Mouse (Mus musculus) lung, adult 10 weeks (tissue): ENCODE results near the gene Olfr889. TPM values are rescaled to one million over a fixed set of nuclear protein-coding genes. Genes with fewer than 3 reads are reported as not detected.

Experiments used
- polyA plus RNA-seq: library from polyadenylated mRNA; stranded (reverse); fragments of 350-450 nt; fragmentation: Illumina TruSeq; extraction: RNeasy Lipid Tissue Mini Kit (QIAGEN cat#74804); gene quantifications from one replicate; pipeline ENCODE4 v1.2.3, GENCODE M21; 2014; ENCODE audit warnings: low read depth, low replicate concordance; ENCODE audit not compliant: insufficient read depth

Olfr889 gene
- polyA plus RNA-seq, result 0.03 TPM

DNA sequence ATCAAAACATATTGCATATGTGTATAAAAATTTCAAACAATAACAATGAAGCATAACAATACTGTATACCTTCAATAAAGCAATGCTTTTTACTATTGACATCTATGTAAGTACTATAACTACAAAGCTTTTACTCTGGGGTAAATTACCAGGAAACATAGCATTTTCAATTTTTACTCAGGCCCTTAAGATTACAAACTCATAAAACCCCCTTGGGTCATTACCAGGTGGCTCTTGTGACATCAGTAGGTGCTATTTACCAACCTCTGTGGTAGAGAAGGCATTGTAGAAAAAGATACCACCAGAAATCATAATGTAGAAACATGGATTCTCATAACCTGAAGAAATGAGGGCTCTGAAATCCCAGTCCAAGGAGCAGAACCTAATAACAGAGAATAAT lies at the start of gene Olfr889:
Gene Olfr889, plus strand, starts transcription at position 301 of the 400 bp plus-strand sequence.

DNA sequence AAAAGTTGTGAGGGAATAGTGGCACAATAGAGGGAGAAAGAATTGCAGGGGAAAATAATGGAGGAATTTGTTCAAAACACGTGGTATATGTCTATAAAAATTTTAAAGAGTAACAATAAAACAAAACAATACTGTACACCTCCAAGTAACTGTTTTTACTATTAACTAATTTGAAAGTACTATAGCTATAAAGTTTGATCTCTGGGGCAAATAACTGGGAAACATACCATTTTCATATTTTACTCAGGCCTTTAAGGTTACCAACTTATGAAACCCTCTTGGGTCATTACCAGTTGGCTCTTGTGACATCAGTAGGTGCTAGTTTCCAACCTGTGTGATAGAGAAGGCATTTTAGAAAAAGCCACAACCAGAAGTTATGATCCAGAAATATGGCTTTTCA lies 31.2 kb upstream of the Olfr889 start, which contains the start of gene Olfr887:
Gene Olfr887, plus strand, starts transcription at position 301 of the 400 bp plus-strand sequence.

GRCm38 (mm10) chr9:38107828-38108227 lies 7.2 kb upstream of the Olfr889 start, which contains the start of gene Olfr888:
Gene Olfr888, plus strand, starts transcription at chr9:38108128.

GRCm38 (mm10) chr9:38142217-38142616 lies 27.2 kb downstream of the Olfr889 start, which contains the start of gene Olfr890:
Gene Olfr890, plus strand, starts transcription at chr9:38142517.

Other genes with a start within 250 kb of the Olfr889 start
- gene Olfr145, start 218.5 kb upstream of the Olfr889 start, polyA plus RNA-seq, result not detected
- gene Olfr878, start 197.4 kb upstream of the Olfr889 start, polyA plus RNA-seq, result not detected
- not detected for gene Olfr881, start 123.4 kb upstream of the Olfr889 start, polyA plus RNA-seq
- not detected for gene Olfr883, start 89.4 kb upstream of the Olfr889 start, polyA plus RNA-seq
- not detected for gene Olfr884, start 68.6 kb upstream of the Olfr889 start, polyA plus RNA-seq
- gene Olfr885, start 53.9 kb upstream of the Olfr889 start, polyA plus RNA-seq, result not detected
- gene Olfr887, start 31.1 kb upstream of the Olfr889 start, polyA plus RNA-seq, result not detected
- not detected for gene Olfr888, start 7.1 kb upstream of the Olfr889 start, polyA plus RNA-seq
- not detected for gene Olfr890, start 27.3 kb downstream of the Olfr889 start, polyA plus RNA-seq
- gene Olfr891, start 65.6 kb downstream of the Olfr889 start, polyA plus RNA-seq, result not detected
- not detected for gene Olfr893, start 93.2 kb downstream of the Olfr889 start, polyA plus RNA-seq
- not detected for gene Olfr894, start 102.9 kb downstream of the Olfr889 start, polyA plus RNA-seq
- not detected for gene Olfr143, start 137.6 kb downstream of the Olfr889 start, polyA plus RNA-seq
- not detected for gene Olfr895, start 152.7 kb downstream of the Olfr889 start, polyA plus RNA-seq
- not detected for gene Olfr896-ps1, start 175.9 kb downstream of the Olfr889 start, polyA plus RNA-seq
- gene Olfr25, start 213.9 kb downstream of the Olfr889 start, polyA plus RNA-seq, result not detected
- gene Olfr898, start 233.2 kb downstream of the Olfr889 start, polyA plus RNA-seq, result not detected